Mouse (Mus musculus) midbrain, embryonic 11.5 days (tissue): Measurements from ENCODE around the gene Polr2c. TPM values are rescaled to one million over a fixed set of nuclear protein-coding genes. Genes with fewer than 3 reads are reported as not detected.
"Not testable (repeated sequence)": the region's sequence is repeated elsewhere in the genome, so short reads cannot be mapped to it uniquely, and the experiment has no call there.

ENCODE experiments used
- ATAC-seq: fragments of 200-750 bp; cut with Nextera tagmentation; 2 replicates; pipeline ENCODE4 v1.8.0; 2017; ENCODE audit warnings: moderate TSS enrichment, moderate library complexity; ENCODE audit not compliant: low FRiP score
- DNase-seq: peaks from one replicate; pipeline ENCODE4 v3.0.0; 2015; ENCODE audit warnings: low spot score; ENCODE audit errors: missing footprints
- H3K27ac ChIP-seq: fragments of 300-500 bp; sonication (generic); 2 replicates; pipeline ENCODE4 v1.5.1; 2014; ENCODE audit warnings: low read depth, low read length
- H3K27me3 ChIP-seq: fragments of 300-500 bp; sonication (generic); 2 replicates; pipeline ENCODE4 v1.6.1; 2014; ENCODE audit warnings: mild to moderate bottlenecking, low read length, moderate library complexity, mixed read lengths; ENCODE audit not compliant: control insufficient read depth, insufficient read depth
- H3K36me3 ChIP-seq: fragments of 300-500 bp; sonication (generic); 2 replicates; pipeline ENCODE4 v1.6.1; 2014; ENCODE audit warnings: mild to moderate bottlenecking, low read length, moderate library complexity, mixed read lengths; ENCODE audit not compliant: control insufficient read depth, insufficient read depth
- H3K4me1 ChIP-seq: fragments of 300-500 bp; sonication (generic); 2 replicates; pipeline ENCODE4 v1.6.1; 2014; ENCODE audit warnings: low read length; ENCODE audit not compliant: control insufficient read depth, insufficient read depth
- H3K4me2 ChIP-seq: fragments of 300-500 bp; sonication (generic); 2 replicates; pipeline ENCODE4 v1.6.1; 2014; ENCODE audit warnings: mild to moderate bottlenecking, moderate library complexity
- H3K4me3 ChIP-seq: fragments of 300-500 bp; sonication (generic); 2 replicates; pipeline ENCODE4 v1.5.1; 2014; ENCODE audit warnings: low read depth, low read length
- H3K9ac ChIP-seq: fragments of 300-500 bp; sonication (generic); 2 replicates; pipeline ENCODE4 v1.6.1; 2014; ENCODE audit warnings: low read length
- H3K9me3 ChIP-seq: fragments of 300-500 bp; sonication (generic); 2 replicates; pipeline ENCODE4 v1.6.1; 2016; ENCODE audit warnings: low read length; ENCODE audit not compliant: control insufficient read depth
- WGBS: fragments of 180-500 bp; shearing (Covaris S2); extraction: QIAGEN DNeasy Blood & Tissue Kit; methylation state at CpG from one replicate; pipeline ENCODE4 v1.1.7; 2014; 5-methylcytosine and 5-hydroxymethylcytosine counted together
- polyA plus RNA-seq: library from polyadenylated mRNA; unstranded; fragments of >200 nt; fragmentation: Nextera tagmentation; extraction: Ambion mirVana; gene quantifications from 2 replicates; pipeline ENCODE4 v1.2.1, GENCODE M21; 2014

Polr2c gene
- polyA plus RNA-seq, 1 experiment from 2014 or later: 160 TPM

GRCm38 (mm10) chr8:94836456-94837240 is 20.6 kb upstream of the Polr2c start:
- H3K4me2 ChIP-seq: peak overlapping the region; percentile 90
- H3K27ac ChIP-seq: no peak overlapping the region
- H3K9me3 ChIP-seq: no peaks in the 10 kb centered on the region
- peaks cover 9% of the 10 kb centered on the region for H3K4me1 ChIP-seq
- peak overlapping the region; percentile 92 for H3K4me3 ChIP-seq
- no peak for DNase-seq
- no peak overlapping the region; the same call in 1 of the 2 replicates for H3K9ac ChIP-seq
- WGBS: 78% methylated on average over 11 of the region's 11 CpGs
- H3K27me3 ChIP-seq: no peaks in the 10 kb centered on the region
- ATAC-seq: no peak
- H3K36me3 ChIP-seq: 0 out of 2 replicates have a peak, but pooled peaks cover 2% of the 10 kb centered on the region

GRCm38 (mm10) chr8:94837662-94838574 is 19.3 kb upstream of the Polr2c start, which contains the start of the genes Coq9 and Ciapin1:
TSS of gene Coq9 (plus strand) at chr8:94838321.
TSS of gene Ciapin1 (minus strand) at chr8:94838358.
- Histone ChIP-seq H3K27ac (peak within 1 kb of the TSS; percentile 25), H3K9me3 (no peaks in the 10 kb centered on the region)
- under 1% methylated on average over 78 of the region's 82 CpGs for WGBS

GRCm38 (mm10) chr8:94838600-94838999 is 18.6 kb upstream of the Polr2c start:
- peak overlapping the region; percentile 92 for H3K4me3 ChIP-seq
- no peaks in the 10 kb centered on the region for H3K36me3 ChIP-seq
- H3K4me2 ChIP-seq: peak overlapping the region; percentile 54
- WGBS: under 1% methylated on average over 24 of the region's 24 CpGs
- H3K9me3 ChIP-seq: no peaks in the 10 kb centered on the region
- H3K9ac ChIP-seq: peak overlapping the region; percentile 63
- peak overlapping the region; percentile 25 for H3K27ac ChIP-seq
- no peak for DNase-seq
- ATAC-seq: peak; percentile 61
- no peaks in the 10 kb centered on the region for H3K27me3 ChIP-seq
- peaks cover 9% of the 10 kb centered on the region for H3K4me1 ChIP-seq

More at GRCm38 (mm10) chr8:94837662-94838574, 19.3 kb upstream of the Polr2c start, which contains the start of the genes Coq9 and Ciapin1:
- H3K36me3 ChIP-seq: no peaks in the 10 kb centered on the region
- DNase-seq (peak; percentile 99), ATAC-seq (peak; percentile 97)
- H3K9ac ChIP-seq: peak within 1 kb of the TSS; percentile 63
- H3K4me3 ChIP-seq: peak within 1 kb of the TSS; percentile 92
- H3K27me3 ChIP-seq: no peaks in the 10 kb centered on the region
- peak within 1 kb of the TSS; percentile 90 for H3K4me2 ChIP-seq
- H3K4me1 ChIP-seq: peaks cover 9% of the 10 kb centered on the region

GRCm38 (mm10) chr8:94841183-94841582 is 16.1 kb upstream of the Polr2c start:
- Histone ChIP-seq H3K27ac (no peak overlapping the region), H3K4me2 (no peak overlapping the region), H3K4me1 (peaks cover 9% of the 10 kb centered on the region), H3K27me3 (no peaks in the 10 kb centered on the region), H3K4me3 (no peak overlapping the region), H3K9ac (no peak overlapping the region), H3K36me3 (no peaks in the 10 kb centered on the region), H3K9me3 (no peaks in the 10 kb centered on the region)
- 43% methylated on average over 2 of the region's 2 CpGs for WGBS
- ATAC-seq: no peak
- DNase-seq: no peak

GRCm38 (mm10) chr8:94850049-94850448 is 7.2 kb upstream of the Polr2c start:
- ATAC-seq (no peak), DNase-seq (no peak)
- no peak overlapping the region for H3K27ac ChIP-seq
- H3K27me3 ChIP-seq: no peaks in the 10 kb centered on the region
- H3K9ac ChIP-seq: no peak overlapping the region
- H3K9me3 ChIP-seq: no peaks in the 10 kb centered on the region
- peaks cover 2% of the 10 kb centered on the region; the same call in 1 of the 2 replicates for H3K36me3 ChIP-seq
- H3K4me3 ChIP-seq: no peak overlapping the region
- no peaks in the 10 kb centered on the region for H3K4me1 ChIP-seq
- no peak overlapping the region for H3K4me2 ChIP-seq
- WGBS: 92% methylated on average over 5 of the region's 5 CpGs

- H3K27ac ChIP-seq, H3K9ac ChIP-seq, H3K4me3 ChIP-seq, H3K9me3 ChIP-seq, H3K36me3 ChIP-seq, DNase-seq, H3K27me3 ChIP-seq, ATAC-seq, H3K4me1 ChIP-seq, H3K4me2 ChIP-seq: not testable (repeated sequence)
- 86% methylated on average over 11 of the region's 11 CpGs for WGBS
Observed at GRCm38 (mm10) chr8:94854761-94855160, 2.5 kb upstream of the Polr2c start.

GRCm38 (mm10) chr8:94857011-94857345 is 272 bp upstream of the Polr2c start:
- ATAC-seq (no peak), DNase-seq (no peak)
- peaks cover 5% of the 10 kb centered on the region; the same call in 1 of the 2 replicates for H3K36me3 ChIP-seq
- H3K27ac ChIP-seq: no peak overlapping the region
- H3K9ac ChIP-seq: no peak overlapping the region
- H3K9me3 ChIP-seq: no peaks in the 10 kb centered on the region
- peaks cover 6% of the 10 kb centered on the region for H3K4me1 ChIP-seq
- H3K4me2 ChIP-seq: peak overlapping the region; percentile 12; the same call in 1 of the 2 replicates
- no peaks in the 10 kb centered on the region for H3K27me3 ChIP-seq
- 31% methylated on average over 5 of the region's 5 CpGs for WGBS
- no peak overlapping the region for H3K4me3 ChIP-seq

GRCm38 (mm10) chr8:94861352-94861910 is 4.2 kb downstream of the Polr2c start:
- Histone ChIP-seq H3K9me3 (no peaks in the 10 kb centered on the region), H3K9ac (no peak overlapping the region), H3K27me3 (no peaks in the 10 kb centered on the region), H3K4me2 (no peak overlapping the region), H3K27ac (no peak overlapping the region), H3K4me1 (peaks cover 6% of the 10 kb centered on the region), H3K4me3 (no peak overlapping the region), H3K36me3 (peaks cover 12% of the 10 kb centered on the region; the same call in 1 of the 2 replicates)
- ATAC-seq (0 out of 2 replicates have a peak, but pooled peaks have one; percentile 34), DNase-seq (peak; percentile 94)
- 83% methylated on average over 8 of the region's 8 CpGs for WGBS
